Mouse (Mus musculus) bone marrow, adult 2 months (tissue): ENCODE measurements around the gene Ctnna2. TPM values are rescaled to one million over a fixed set of nuclear protein-coding genes. Genes with fewer than 3 reads are reported as not detected.

Source experiments
- H3K27ac ChIP-seq: fragments of 200-500 bp; 2 replicates; pipeline ENCODE4 v1.5.1; 2012; ENCODE audit warnings: low read depth, mild to moderate bottlenecking, control low read depth, inconsistent platforms, low read length; ENCODE audit not compliant: control insufficient read depth, poor library complexity, insufficient read depth
- H3K4me1 ChIP-seq: fragments of 200-500 bp; 2 replicates; pipeline ENCODE4 v1.6.1; 2011; ENCODE audit warnings: low read length; ENCODE audit not compliant: control insufficient read depth, insufficient read depth
- H3K4me3 ChIP-seq: fragments of 200-500 bp; replicated peaks from 2 replicates; pipeline ENCODE3; 2011; ENCODE audit warnings: mild to moderate bottlenecking, low read depth, low read length, control low read depth; ENCODE audit not compliant: control insufficient read depth
- CTCF ChIP-seq: fragments of 200-500 bp; IDR thresholded peaks from 2 replicates; pipeline ENCODE4 v1.5.1; 2011; ENCODE audit warnings: low read length, control low read depth; ENCODE audit not compliant: control insufficient read depth, insufficient read depth
- POLR2A ChIP-seq: fragments of 200-500 bp; IDR thresholded peaks from 2 replicates; pipeline ENCODE4 v1.6.1; 2011; ENCODE audit warnings: low read depth, mild to moderate bottlenecking, control low read depth, low read length, borderline replicate concordance; ENCODE audit not compliant: control insufficient read depth
- WGBS: fragments of 180-500 bp; shearing (Covaris S2); methylation state at CpG from one replicate; pipeline ENCODE4 v1.1.7; 2018; 5-methylcytosine and 5-hydroxymethylcytosine counted together
- polyA plus RNA-seq: library from polyadenylated mRNA; stranded (reverse); fragments of >200 nt; gene quantifications from 2 replicates; pipeline ENCODE4 v1.2.4, GENCODE M21; 2011; ENCODE audit warnings: low replicate concordance; ENCODE audit not compliant: missing spikeins, insufficient read depth, insufficient read length

The Ctnna2 gene
- polyA plus RNA-seq, 1 experiment = not detected

GRCm38 (mm10) chr6:77188628-77189027 lies 790.9 kb downstream of the Ctnna2 start:
- H3K4me1 ChIP-seq = no peaks in the 10 kb centered on the region
- no peak overlapping the region for H3K27ac ChIP-seq
- H3K4me3 ChIP-seq = no peak overlapping the region
- WGBS = 88% methylated on average over 2 of the region's 2 CpGs
- no peak for TF ChIP-seq CTCF
- no peak for TF ChIP-seq POLR2A

- TF ChIP-seq CTCF (no peak), POLR2A (no peak)
- H3K4me1 ChIP-seq = no peaks in the 10 kb centered on the region
- no peak overlapping the region for H3K27ac ChIP-seq
- WGBS = 75% methylated on average over 4 of the region's 4 CpGs
- no peak overlapping the region for H3K4me3 ChIP-seq
Observed at GRCm38 (mm10) chr6:77185751-77186150, 793.7 kb downstream of the Ctnna2 start.

- TF ChIP-seq CTCF (no peak), POLR2A (no peak)
- Histone ChIP-seq H3K27ac (no peak overlapping the region), H3K4me1 (no peaks in the 10 kb centered on the region), H3K4me3 (no peak overlapping the region)
- 31% methylated on average over 2 of the region's 2 CpGs for WGBS
Observed at GRCm38 (mm10) chr6:77184896-77185295, 794.6 kb downstream of the Ctnna2 start.

GRCm38 (mm10) chr6:77175764-77176163 lies 803.7 kb downstream of the Ctnna2 start:
- 1% methylated on average over 4 of the region's 4 CpGs for WGBS
- Histone ChIP-seq H3K4me1 (no peaks in the 10 kb centered on the region), H3K27ac (no peak overlapping the region), H3K4me3 (no peak overlapping the region)
- TF ChIP-seq POLR2A (no peak), CTCF (no peak)

GRCm38 (mm10) chr6:77157028-77157427 lies 822.5 kb downstream of the Ctnna2 start:
- Histone ChIP-seq H3K27ac (no peak overlapping the region), H3K4me1 (no peaks in the 10 kb centered on the region), H3K4me3 (no peak overlapping the region)
- 75% methylated on average over 5 of the region's 5 CpGs for WGBS
- TF ChIP-seq CTCF (no peak), POLR2A (no peak)

GRCm38 (mm10) chr6:77139306-77139920 lies 840.1 kb downstream of the Ctnna2 start:
- H3K4me1 ChIP-seq = no peaks in the 10 kb centered on the region
- H3K27ac ChIP-seq = no peak overlapping the region
- 83% methylated on average over 4 of the region's 4 CpGs for WGBS
- no peak overlapping the region for H3K4me3 ChIP-seq
- TF ChIP-seq CTCF (no peak), POLR2A (no peak)

GRCm38 (mm10) chr6:77120926-77121325 lies 858.6 kb downstream of the Ctnna2 start:
- no peak overlapping the region for H3K4me3 ChIP-seq
- 70% methylated on average over 2 of the region's 2 CpGs for WGBS
- no peaks in the 10 kb centered on the region for H3K4me1 ChIP-seq
- no peak overlapping the region for H3K27ac ChIP-seq
- TF ChIP-seq CTCF = no peak
- no peak for TF ChIP-seq POLR2A

GRCm38 (mm10) chr6:77120510-77120909 lies 859.0 kb downstream of the Ctnna2 start:
- no peak for TF ChIP-seq CTCF
- no peak for TF ChIP-seq POLR2A
- Histone ChIP-seq H3K4me1 (no peaks in the 10 kb centered on the region), H3K4me3 (no peak overlapping the region), H3K27ac (no peak overlapping the region)
- 70% methylated on average over 5 of the region's 5 CpGs for WGBS

GRCm38 (mm10) chr6:77109095-77109945 lies 870.2 kb downstream of the Ctnna2 start:
- WGBS = 84% methylated on average over 10 of the region's 10 CpGs
- H3K4me3 ChIP-seq = no peak overlapping the region
- no peak overlapping the region for H3K27ac ChIP-seq
- TF ChIP-seq POLR2A (no peak), CTCF (no peak)
- no peaks in the 10 kb centered on the region for H3K4me1 ChIP-seq
